Mouse (Mus musculus) lung, embryonic 16.5 days (tissue): ENCODE data around the gene Filip1. TPM values are rescaled to one million over a fixed set of nuclear protein-coding genes. Genes with fewer than 3 reads are reported as not detected.

Experiments
- ATAC-seq: fragments of 200-750 bp; cut with Nextera tagmentation; 2 replicates; pipeline ENCODE4 v1.8.0; 2017; ENCODE audit warnings: low read depth, mild to moderate bottlenecking, moderate library complexity
- H3K27ac ChIP-seq: fragments of 300-500 bp; sonication (generic); 2 replicates; pipeline ENCODE4 v1.5.1; 2014; ENCODE audit warnings: mild to moderate bottlenecking, control low read depth, low read length
- H3K27me3 ChIP-seq: fragments of 300-500 bp; sonication (generic); 2 replicates; pipeline ENCODE4 v1.6.1; 2014; ENCODE audit warnings: low read depth, low read length, mixed read lengths; ENCODE audit not compliant: control insufficient read depth, insufficient read depth
- H3K36me3 ChIP-seq: fragments of 300-500 bp; sonication (generic); 2 replicates; pipeline ENCODE4 v1.6.1; 2014; ENCODE audit warnings: low read length; ENCODE audit not compliant: control insufficient read depth, insufficient read depth
- H3K4me1 ChIP-seq: fragments of 300-500 bp; sonication (generic); replicated peaks from 2 replicates; pipeline ENCODE4 v1.6.1; 2014; ENCODE audit warnings: low read length, mixed read lengths; ENCODE audit not compliant: control insufficient read depth, insufficient read depth
- H3K4me2 ChIP-seq: fragments of 300-500 bp; sonication (generic); 2 replicates; pipeline ENCODE4 v1.6.1; 2014; ENCODE audit warnings: low read depth, low read length, control low read depth
- H3K4me3 ChIP-seq: fragments of 300-500 bp; sonication (generic); 2 replicates; pipeline ENCODE4 v1.5.1; 2014; ENCODE audit warnings: mild to moderate bottlenecking, low read length, control low read depth
- H3K9ac ChIP-seq: fragments of 300-500 bp; sonication (generic); 2 replicates; pipeline ENCODE4 v1.6.1; 2014; ENCODE audit warnings: low read length, control low read depth
- H3K9me3 ChIP-seq: fragments of 300-500 bp; sonication (generic); 2 replicates; pipeline ENCODE4 v1.6.1; 2016; ENCODE audit warnings: low read length; ENCODE audit not compliant: control insufficient read depth
- WGBS: fragments of 180-500 bp; shearing (Covaris S2); extraction: QIAGEN DNeasy Blood & Tissue Kit; methylation state at CpG from one replicate; pipeline ENCODE4 v1.1.7; 2014; 5-methylcytosine and 5-hydroxymethylcytosine counted together
- polyA plus RNA-seq: library from polyadenylated mRNA; unstranded; fragments of >200 nt; fragmentation: Nextera tagmentation; extraction: Ambion mirVana; gene quantifications from 2 replicates; pipeline ENCODE4 v1.2.1, GENCODE M21; 2015

Filip1 gene
- polyA plus RNA-seq, 1 experiment from 2014 or later, result 14.2 TPM

DNA sequence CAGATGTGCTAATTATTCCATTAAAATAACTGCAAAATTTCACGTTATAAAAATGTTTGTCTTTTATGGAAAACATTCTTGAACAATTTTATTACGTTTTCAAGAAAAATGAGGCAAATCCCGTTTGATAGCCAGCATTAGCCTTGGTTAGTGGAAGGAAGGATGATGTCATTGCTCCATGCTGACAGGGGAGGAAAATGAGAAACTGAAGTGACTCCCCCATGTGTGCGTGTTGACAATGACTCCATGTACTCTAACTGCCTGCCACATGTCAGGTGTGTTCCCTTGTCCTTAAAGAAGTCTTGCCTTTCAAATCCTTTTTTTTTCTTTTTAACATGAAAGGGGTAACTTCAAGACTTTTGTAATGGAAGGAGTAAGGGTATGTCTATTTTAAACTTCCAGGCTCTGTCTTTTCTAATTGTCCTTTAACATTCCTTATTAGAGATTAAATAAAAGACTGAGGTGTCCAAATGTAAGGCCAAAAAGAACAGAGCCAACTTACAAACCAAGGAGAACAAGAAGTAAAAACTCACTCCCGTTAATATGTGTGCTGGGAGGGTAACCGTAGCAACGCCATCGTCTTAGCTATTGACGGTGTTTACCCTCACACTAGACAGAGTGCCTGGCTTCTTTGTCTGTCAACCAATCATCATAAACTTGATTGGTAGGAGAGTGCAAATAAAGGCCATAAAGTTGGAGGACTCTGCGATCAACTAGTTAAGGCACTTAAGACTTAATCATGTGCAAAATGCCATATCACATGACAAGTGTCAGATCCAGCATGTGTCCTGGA, 94.1 kb downstream of the Filip1 start:
- H3K27ac ChIP-seq, result no peak overlapping the region

GRCm38 (mm10) chr9:79914276-79914675, 98.4 kb downstream of the Filip1 start:
- no peak overlapping the region for H3K9ac ChIP-seq
- no peak overlapping the region for H3K27ac ChIP-seq
- H3K27me3 ChIP-seq, result no peaks in the 10 kb centered on the region
- no peak overlapping the region for H3K4me3 ChIP-seq
- H3K4me2 ChIP-seq, result no peak overlapping the region
- 31% methylated on average over 4 of the region's 4 CpGs for WGBS
- peaks cover 7% of the 10 kb centered on the region for H3K4me1 ChIP-seq
- H3K36me3 ChIP-seq, result no peaks in the 10 kb centered on the region
- H3K9me3 ChIP-seq, result no peaks in the 10 kb centered on the region
- no peak for ATAC-seq

More for the DNA sequence above, 94.1 kb downstream of the Filip1 start:
- no peak overlapping the region for H3K4me3 ChIP-seq
- no peak overlapping the region for H3K4me2 ChIP-seq
- H3K27me3 ChIP-seq, result no peaks in the 10 kb centered on the region
- peaks cover 27% of the 10 kb centered on the region for H3K4me1 ChIP-seq
- no peak for ATAC-seq
- WGBS, result 50% methylated on average over 10 of the region's 10 CpGs
- H3K9me3 ChIP-seq, result no peaks in the 10 kb centered on the region
- no peak overlapping the region for H3K9ac ChIP-seq
- H3K36me3 ChIP-seq, result no peaks in the 10 kb centered on the region

- H3K27ac ChIP-seq, result no peak overlapping the region
Observed at GRCm38 (mm10) chr9:79912971-79913370, 99.7 kb downstream of the Filip1 start.

GRCm38 (mm10) chr9:79910166-79910565, 102.5 kb downstream of the Filip1 start:
- no peaks in the 10 kb centered on the region for H3K4me1 ChIP-seq
- no peak overlapping the region for H3K4me3 ChIP-seq
- H3K4me2 ChIP-seq, result no peak overlapping the region
- no peak overlapping the region for H3K27ac ChIP-seq
- H3K9ac ChIP-seq, result no peak overlapping the region
- ATAC-seq, result no peak
- WGBS, result 92% methylated on average over 3 of the region's 3 CpGs
- H3K27me3 ChIP-seq, result no peaks in the 10 kb centered on the region
- H3K36me3 ChIP-seq, result no peaks in the 10 kb centered on the region
- H3K9me3 ChIP-seq, result no peaks in the 10 kb centered on the region

More at GRCm38 (mm10) chr9:79912971-79913370, 99.7 kb downstream of the Filip1 start:
- no peak for ATAC-seq
- WGBS, result 80% methylated on average over 5 of the region's 5 CpGs
- Histone ChIP-seq H3K4me3 (no peak overlapping the region), H3K9me3 (no peaks in the 10 kb centered on the region), H3K9ac (no peak overlapping the region), H3K27me3 (no peaks in the 10 kb centered on the region), H3K4me2 (no peak overlapping the region), H3K4me1 (no peaks in the 10 kb centered on the region), H3K36me3 (no peaks in the 10 kb centered on the region)

DNA sequence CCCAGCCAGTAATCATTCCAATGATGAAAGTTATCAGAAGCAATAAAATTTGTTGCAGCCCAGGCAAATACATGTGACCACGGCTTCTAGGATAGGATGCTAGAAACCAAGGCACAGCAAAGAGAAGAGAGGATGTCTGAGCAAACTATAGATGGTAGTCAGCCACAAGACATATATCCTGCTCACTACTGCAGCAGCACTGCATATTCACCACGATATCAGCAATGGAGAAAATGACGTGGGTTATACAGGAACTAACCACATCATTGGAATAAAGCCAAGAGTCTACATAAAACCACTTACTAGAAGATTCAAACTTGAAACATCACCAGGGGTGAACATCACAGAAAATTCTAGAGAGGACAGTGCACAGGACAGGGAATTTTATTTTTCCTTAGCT, 113.8 kb downstream of the Filip1 start:
- Histone ChIP-seq H3K4me3 (no peak overlapping the region), H3K27me3 (no peaks in the 10 kb centered on the region), H3K36me3 (no peaks in the 10 kb centered on the region), H3K4me2 (no peak overlapping the region), H3K9me3 (no peaks in the 10 kb centered on the region), H3K9ac (no peak overlapping the region), H3K4me1 (no peaks in the 10 kb centered on the region), H3K27ac (no peak overlapping the region)
- WGBS, result 35% methylated on average over 3 of the region's 3 CpGs
- ATAC-seq, result no peak

DNA sequence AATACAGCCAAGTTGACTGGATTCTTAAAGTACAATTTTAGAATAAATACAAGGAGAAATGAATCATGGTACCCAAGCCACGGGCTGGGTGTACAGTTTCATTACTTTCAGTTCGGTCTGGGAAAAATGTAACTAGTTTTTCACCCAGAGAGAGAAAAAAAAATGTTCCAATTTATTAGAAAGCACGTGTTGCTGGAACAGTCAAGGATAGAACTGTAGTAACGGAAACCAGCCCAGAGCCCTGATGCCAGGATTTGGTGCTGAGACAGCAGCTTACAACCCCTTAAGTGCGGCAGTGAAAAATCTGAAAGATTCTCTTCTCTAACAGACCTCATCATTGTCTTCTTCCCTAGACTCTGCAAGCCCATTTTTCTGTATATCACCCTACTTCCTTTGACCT, 118.0 kb downstream of the Filip1 start:
- H3K4me3 ChIP-seq, result no peak overlapping the region
- WGBS, result 46% methylated on average over 5 of the region's 5 CpGs
- H3K27me3 ChIP-seq, result no peaks in the 10 kb centered on the region
- no peaks in the 10 kb centered on the region for H3K4me1 ChIP-seq
- no peaks in the 10 kb centered on the region for H3K9me3 ChIP-seq
- no peak overlapping the region for H3K4me2 ChIP-seq
- peak; percentile 15; the same call in 1 of the 2 replicates for ATAC-seq
- H3K27ac ChIP-seq, result no peak overlapping the region; the same call in 1 of the 2 replicates
- H3K36me3 ChIP-seq, result no peaks in the 10 kb centered on the region
- no peak overlapping the region for H3K9ac ChIP-seq

DNA sequence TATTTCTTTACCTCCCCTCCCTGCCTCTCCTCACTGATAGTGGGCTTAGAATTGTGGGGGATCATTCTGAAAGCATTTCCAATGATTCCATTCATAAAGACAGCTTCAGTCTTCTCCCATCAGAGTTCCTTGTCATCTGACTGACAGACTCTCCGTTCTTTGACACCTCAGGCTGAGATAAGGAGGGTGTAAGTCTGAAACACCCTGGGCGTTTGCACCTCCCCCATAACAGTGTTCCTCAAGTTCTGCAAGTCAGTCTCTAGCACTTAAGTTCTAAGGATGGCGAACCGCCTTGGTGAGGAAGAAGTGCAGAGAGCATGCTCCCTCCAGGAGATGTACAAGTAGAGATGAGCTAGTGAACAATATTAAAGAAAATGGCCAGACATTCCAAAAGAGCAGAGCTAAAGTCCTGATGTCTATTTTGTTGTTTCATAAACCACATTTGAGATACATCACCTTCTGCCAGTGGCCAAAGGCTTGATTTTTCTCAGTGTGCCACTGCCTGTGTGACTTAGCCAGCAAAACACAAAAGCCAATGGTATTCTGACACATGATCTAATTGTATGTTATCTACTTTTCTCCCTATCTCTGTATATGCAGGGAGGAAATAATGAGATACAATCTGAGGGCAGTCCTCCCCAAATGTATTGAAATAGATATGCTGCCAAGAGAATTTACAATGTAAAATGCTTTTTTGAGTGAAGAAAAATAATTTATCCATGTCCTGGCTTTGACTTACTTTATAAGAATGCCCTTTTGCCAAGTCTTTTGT, 118.6 kb downstream of the Filip1 start:
- 55% methylated on average over 4 of the region's 4 CpGs for WGBS
- Histone ChIP-seq H3K9ac (no peak overlapping the region), H3K9me3 (no peaks in the 10 kb centered on the region), H3K36me3 (no peaks in the 10 kb centered on the region), H3K27ac (no peak overlapping the region), H3K4me2 (no peak overlapping the region), H3K4me1 (no peaks in the 10 kb centered on the region), H3K4me3 (no peak overlapping the region), H3K27me3 (no peaks in the 10 kb centered on the region)
- ATAC-seq, result no peak

DNA sequence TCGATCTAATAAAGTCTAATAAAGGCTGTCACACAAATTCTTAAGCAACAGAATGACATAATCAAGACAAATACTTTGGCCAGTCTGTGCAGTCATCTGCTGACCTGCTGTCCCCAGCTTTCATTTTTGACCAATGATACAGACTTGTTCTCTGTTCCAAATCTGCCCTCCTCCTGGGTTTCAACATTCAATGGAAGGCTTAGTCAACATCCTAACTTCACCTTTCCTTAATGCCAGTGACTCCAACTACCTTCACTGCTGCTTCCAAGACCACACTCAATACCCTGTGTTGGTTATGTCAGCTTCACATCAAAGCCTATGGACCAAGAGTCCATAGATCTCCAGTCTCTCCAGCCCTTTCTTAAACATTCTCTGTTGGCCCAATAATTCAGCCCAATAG, 120.5 kb downstream of the Filip1 start:
- H3K4me1 ChIP-seq, result no peaks in the 10 kb centered on the region
- no peak overlapping the region for H3K9ac ChIP-seq
- no peaks in the 10 kb centered on the region for H3K9me3 ChIP-seq
- no peaks in the 10 kb centered on the region for H3K36me3 ChIP-seq
- H3K27ac ChIP-seq, result no peak overlapping the region
- no peak for ATAC-seq
- H3K4me2 ChIP-seq, result no peak overlapping the region
- H3K27me3 ChIP-seq, result no peaks in the 10 kb centered on the region
- no peak overlapping the region for H3K4me3 ChIP-seq
- 90% methylated on average over 1 of the region's 1 CpGs for WGBS

DNA sequence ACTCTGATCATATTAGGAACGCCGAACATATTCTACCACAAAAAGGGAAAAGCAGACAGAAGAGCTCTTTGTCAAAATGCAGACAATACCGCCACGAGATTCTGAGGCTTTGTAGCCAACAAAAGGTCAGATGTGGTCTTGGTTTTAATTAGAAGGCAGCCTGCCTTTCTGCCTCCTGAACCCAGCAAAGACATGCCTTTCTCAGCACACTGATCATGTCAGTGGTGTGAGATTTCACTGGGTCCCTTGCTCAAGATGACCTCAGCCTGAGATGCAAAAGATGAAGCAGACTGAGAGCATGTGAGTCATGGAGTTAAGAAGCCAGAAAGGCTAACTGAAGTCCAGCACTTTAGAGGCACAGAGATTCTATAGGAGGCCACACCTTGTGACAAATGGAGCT, 122.2 kb downstream of the Filip1 start:
- Histone ChIP-seq H3K27me3 (no peaks in the 10 kb centered on the region), H3K4me1 (peaks cover 5% of the 10 kb centered on the region), H3K36me3 (no peaks in the 10 kb centered on the region), H3K9me3 (no peaks in the 10 kb centered on the region), H3K4me2 (no peak overlapping the region), H3K9ac (no peak overlapping the region), H3K27ac (no peak overlapping the region), H3K4me3 (no peak overlapping the region)
- no peak for ATAC-seq
- WGBS, result 52% methylated on average over 4 of the region's 4 CpGs
